Mouse (Mus musculus): ENCODE data around the gene Rdh16.
"Not testable (repeated sequence)": the region's sequence is repeated elsewhere in the genome, so short reads cannot be mapped to it uniquely, and the experiment has no call there.

DNA sequence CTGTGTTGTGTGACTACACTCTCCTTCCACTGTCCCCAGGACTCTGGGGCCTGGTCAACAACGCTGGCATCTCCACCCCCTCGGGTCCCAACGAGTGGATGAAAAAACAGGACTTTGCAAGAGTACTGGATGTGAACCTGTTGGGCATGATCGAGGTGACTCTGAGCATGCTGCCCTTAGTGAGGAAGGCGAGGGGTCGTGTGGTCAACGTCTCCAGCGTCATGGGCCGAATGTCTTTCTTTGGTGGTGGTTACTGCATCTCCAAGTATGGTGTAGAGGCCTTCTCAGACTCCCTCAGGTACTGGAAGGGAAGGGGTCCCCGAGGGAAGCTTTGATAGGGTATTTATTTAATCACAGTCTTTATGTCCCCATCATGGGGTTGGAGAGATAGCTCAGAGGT is 38.0 kb upstream of the Rdh16 start:
- not testable (repeated sequence) for TF ChIP-seq CTCF (IDR thresholded peaks at IDR 0.05; ENCODE audit: borderline replicate concordance, insufficient read depth, low read length); POLR2A (IDR thresholded peaks at IDR 0.05; ENCODE audit: low read depth, low read length)
